Mouse (Mus musculus): ENCODE measurements around the gene Vmn1r160.
"Not testable (repeated sequence)": the region's sequence is repeated elsewhere in the genome, so short reads cannot be mapped to it uniquely, and the experiment has no call there.

Vmn1r160 gene

GRCm38 (mm10) chr7:22870924-22871323, at the start of gene Vmn1r160:
Gene Vmn1r160 (plus strand): TSS chr7:22871224.
- not testable (repeated sequence) for DNase-seq

GRCm38 (mm10) chr7:22843505-22843904, 27.5 kb upstream of the Vmn1r160 start, which contains the start of gene Vmn1r159:
Gene Vmn1r159 (minus strand): TSS chr7:22843605.
- DNase-seq = not testable (repeated sequence)

All from cerebellum, adult 8-10 months (tissue).